Mouse (Mus musculus): Measurements from ENCODE around the gene Fst. TPM values are rescaled to one million over a fixed set of nuclear protein-coding genes. Genes with fewer than 3 reads are reported as not detected.

The Fst gene
- total RNA-seq, 4 experiments from 2014 or later, result 2.3 to 3.5 (median 2.5) TPM

DNA sequence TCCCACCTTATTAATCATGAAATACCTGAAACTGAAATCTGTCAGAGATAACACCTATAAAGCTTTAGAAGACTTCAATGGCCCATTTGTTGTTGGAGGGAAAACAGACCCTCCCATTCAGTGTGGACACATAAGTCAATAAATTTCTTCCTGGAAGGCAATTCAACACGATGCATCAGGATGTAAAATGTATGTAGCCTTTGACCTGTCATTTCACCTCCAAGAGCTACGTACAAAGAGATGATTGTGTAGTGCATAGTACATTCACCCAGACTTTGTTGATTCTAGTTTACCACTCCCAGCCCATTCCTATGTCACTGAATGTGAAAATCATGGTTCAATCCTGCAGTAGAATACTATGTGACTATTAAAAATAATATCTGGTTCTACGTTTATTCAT is 39.4 kb downstream of the Fst start:
- no peak for DNase-seq (ENCODE audit: low spot score in 2 of 2)

GRCm38 (mm10) chr13:114412326-114412725 is 46.4 kb downstream of the Fst start:
- peak in 1 of 2 experiments; percentile 13 for DNase-seq (ENCODE audit: low spot score in 2 of 2)

DNA sequence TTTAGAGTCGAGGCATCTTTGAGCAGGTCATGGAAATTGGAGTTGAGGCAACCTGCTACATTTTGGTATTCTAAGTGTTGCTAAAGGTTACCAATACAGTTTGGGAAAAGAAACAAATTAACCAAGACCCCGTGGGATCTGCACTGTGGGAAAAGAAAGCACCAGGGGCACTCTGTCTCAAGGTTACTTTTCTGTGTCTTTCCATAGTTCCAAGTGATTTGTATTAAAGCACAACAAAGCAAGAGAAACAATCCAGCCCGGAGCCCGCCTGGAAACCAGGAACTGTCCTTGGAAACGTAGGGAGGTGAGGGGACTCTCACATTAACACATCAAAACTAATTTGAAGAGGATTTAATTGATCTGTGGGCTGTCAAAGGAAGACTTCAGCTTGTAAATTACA is 51.9 kb downstream of the Fst start:
- DNase-seq (ENCODE audit: low spot score in 2 of 2), result no peak

GRCm38 (mm10) chr13:114406424-114406823 is 52.3 kb downstream of the Fst start:
- no peak for DNase-seq (ENCODE audit: low spot score in 2 of 2)

GRCm38 (mm10) chr13:114405100-114405715 is 53.5 kb downstream of the Fst start:
- DNase-seq (ENCODE audit: low spot score in 2 of 2), result peak in 1 of 2 experiments; percentile 28

Other genes with a start within 250 kb of the Fst start
- gene Ndufs4, start 70.7 kb downstream of the Fst start, total RNA-seq (2022), result 100 to 1,000 TPM; 310 to 345 (median 336) TPM

Data from gastrocnemius, adult 8-10 months (tissue).